8 mouse cellular contexts compared by ENCODE assay signal in the genomic region with DNA sequence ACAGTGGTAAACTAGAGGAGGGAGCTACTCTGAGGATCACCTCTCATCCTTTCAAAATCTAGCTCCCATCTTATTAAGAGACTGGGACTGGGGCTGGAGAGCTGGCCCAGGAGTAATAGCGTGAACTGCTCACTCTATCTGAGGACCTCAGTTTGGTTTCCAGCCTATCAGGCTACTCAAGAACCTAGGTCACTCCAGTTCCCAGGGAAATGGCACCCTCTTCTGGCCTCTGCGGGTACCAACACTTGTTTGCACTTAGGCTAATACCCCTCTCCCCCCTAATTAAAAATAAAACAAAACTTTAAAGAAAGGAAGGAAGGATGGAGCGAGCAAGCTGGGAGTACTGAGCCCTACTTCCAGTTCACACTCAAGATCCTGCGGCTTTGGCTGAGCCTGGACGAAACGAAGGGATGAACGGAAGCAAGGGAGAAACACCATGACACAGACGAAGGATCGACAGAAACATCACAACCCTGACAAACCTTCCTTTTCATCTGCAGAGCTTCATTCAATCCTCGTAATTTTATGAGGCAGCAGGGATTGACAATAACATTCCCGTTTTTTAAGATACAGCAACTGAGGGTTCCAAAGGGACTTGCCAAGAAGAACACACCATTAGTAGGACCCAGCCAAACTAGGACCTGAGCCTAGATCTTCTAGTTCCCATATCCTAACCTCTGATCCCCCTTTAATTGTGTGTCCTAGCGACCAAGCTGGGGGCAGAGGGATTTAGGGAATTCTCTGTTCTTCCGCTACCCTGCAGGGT. TPM values are rescaled to one million over a fixed set of nuclear protein-coding genes. Genes with fewer than 3 reads are reported as not detected.
DNase-seq lines count a peak whose midpoint lies in the region; ATAC-seq and TF ChIP-seq lines count a peak whose summit lies in the region.

No protein-coding gene starts in this region.

- peak overlapping the region; percentile 17; the same call in 1 of the 2 replicates for H3K4me3 ChIP-seq in thymus, adult 2 months (ENCODE audit: control insufficient read depth, insufficient read depth, low read length)
- H3K4me3 ChIP-seq in midbrain, postnatal 0 days (ENCODE audit: low read depth, low read length): peak overlapping the region; percentile 61

- peaks cover 44% of the 10 kb centered on the region for H3K36me3 ChIP-seq in thymus, adult 2 months (ENCODE audit: control insufficient read depth, insufficient read depth, low read length)
- H3K36me3 ChIP-seq in midbrain, postnatal 0 days (ENCODE audit: insufficient read depth, low read length): peaks cover 40% of the 10 kb centered on the region

- no peak for ATAC-seq in CD4-positive, CD25-positive, alpha-beta regulatory T cell, adult 4 months
- ATAC-seq in midbrain, postnatal 0 days (ENCODE audit: low FRiP score): no peak
- no peak for ATAC-seq in monocyte, adult 5-6 weeks (replicated peaks; ENCODE audit: insufficient number of reproducible peaks, low FRiP score, low TSS enrichment, poor library complexity, severe bottlenecking)

- WGBS in thymus, adult 2 months: 92% methylated on average over 13 of the region's 13 CpGs
- 59% methylated on average over 13 of the region's 13 CpGs for WGBS in midbrain, postnatal 0 days

- H3K9ac ChIP-seq in midbrain, postnatal 0 days (replicated peaks; ENCODE audit: low read length, poor library complexity, severe bottlenecking): 0 out of 2 replicates have a peak overlapping the region, but pooled peaks have one; percentile 74

- H3K4me2 ChIP-seq in midbrain, postnatal 0 days (ENCODE audit: low read depth, low read length, poor library complexity, severe bottlenecking): peak overlapping the region; percentile 94

- no peaks in the 10 kb centered on the region; the same call in 1 of the 2 replicates for H3K27me3 ChIP-seq in thymus, adult 2 months (ENCODE audit: control insufficient read depth, insufficient read depth, low read length)
- no peaks in the 10 kb centered on the region for H3K27me3 ChIP-seq in midbrain, postnatal 0 days (ENCODE audit: insufficient read depth, low read length)

- TF ChIP-seq CTCF in thymus, adult 2 months (IDR thresholded peaks at IDR 0.05; ENCODE audit: borderline replicate concordance, control insufficient read depth, extremely low read depth, insufficient read depth, low read length, poor library complexity): no peak
- TF ChIP-seq CTCF in midbrain, postnatal 0 days (IDR thresholded peaks at IDR 0.05): peak; percentile 57

- peaks cover 30% of the 10 kb centered on the region for H3K4me1 ChIP-seq in thymus, adult 2 months (replicated peaks; ENCODE audit: control insufficient read depth, insufficient read depth, low read length)
- peaks cover 37% of the 10 kb centered on the region for H3K4me1 ChIP-seq in midbrain, postnatal 0 days (ENCODE audit: insufficient read depth, low read length)

- peak overlapping the region; percentile 44; the same call in 1 of the 2 replicates for H3K27ac ChIP-seq in thymus, adult 2 months (ENCODE audit: control insufficient read depth, insufficient read depth, low read length)
- H3K27ac ChIP-seq in midbrain, postnatal 0 days (ENCODE audit: low read depth, low read length): no peak overlapping the region; the same call in 1 of the 2 replicates

- no peak for TF ChIP-seq POLR2A in thymus, adult 2 months (IDR thresholded peaks at IDR 0.05; ENCODE audit: control insufficient read depth, extremely low read depth, insufficient read depth, low read length, poor library complexity)

- DNase-seq in CD4-positive, CD25-positive, alpha-beta regulatory T cell, adult 2 months (ENCODE audit: low read depth, low spot score): peak; percentile 47
- DNase-seq in thymus, adult 2 months: peak; percentile 45
- DNase-seq in thymus, postnatal 0 days (ENCODE audit: low spot score): no peak
- DNase-seq in kidney, postnatal 4 days: peak; percentile 47 to 60
- DNase-seq in midbrain, postnatal 0 days (ENCODE audit: low spot score): peak; percentile 33
- no peak for DNase-seq in urinary bladder, adult 2 months (ENCODE audit: low spot score)

- H3K9me3 ChIP-seq in midbrain, postnatal 0 days (ENCODE audit: low read length): no peaks in the 10 kb centered on the region

RNA-seq across cellular contexts. Expression of gene Pprc1, which starts 8.0 kb away (rescaled TPM):
- polyA plus RNA-seq in CD4-positive, CD25-positive, alpha-beta regulatory T cell, adult 4 months (2017; shearing (Covaris generic)): 10 to 100 TPM; 20.3 to 20.4 TPM
- polyA plus RNA-seq in thymus, adult 2 months (2012; rRNA removed): 42.8 and 44.1 TPM in 2 replicates
- polyA plus RNA-seq in thymus, postnatal 0 days (2015; fragmentation: Nextera tagmentation; extraction: Ambion mirVana): 11.6 and 12.8 TPM in 2 replicates
- 9.9 and 10.4 TPM in 2 replicates for total RNA-seq in midbrain, postnatal 0 days (2014; rRNA removed)
- polyA plus RNA-seq in midbrain, postnatal 0 days (2015; fragmentation: Nextera tagmentation; extraction: Ambion mirVana): 8.8 and 9.8 TPM in 2 replicates
- 15.4 and 17.9 TPM in 2 replicates for polyA plus RNA-seq in urinary bladder, adult 2 months (2012; rRNA removed)
- 4.4 to 21.4 TPM (median 6.6 TPM) in 3 replicates for total RNA-seq in monocyte, adult 5-6 weeks (2017)

RNA-seq across cellular contexts. Expression of gene Ldb1, which starts 8.4 kb away (rescaled TPM):
- 10 to 100 TPM; 43.6 to 47.2 TPM for polyA plus RNA-seq in CD4-positive, CD25-positive, alpha-beta regulatory T cell, adult 4 months (2017; shearing (Covaris generic))
- polyA plus RNA-seq in thymus, adult 2 months (2012; rRNA removed): 699 and 772 TPM in 2 replicates
- 140 and 157 TPM in 2 replicates for polyA plus RNA-seq in thymus, postnatal 0 days (2015; fragmentation: Nextera tagmentation; extraction: Ambion mirVana)
- 121 and 139 TPM in 2 replicates for total RNA-seq in midbrain, postnatal 0 days (2014; rRNA removed)
- polyA plus RNA-seq in midbrain, postnatal 0 days (2015; fragmentation: Nextera tagmentation; extraction: Ambion mirVana): 83.7 and 84.5 TPM in 2 replicates
- polyA plus RNA-seq in urinary bladder, adult 2 months (2012; rRNA removed): 222 and 238 TPM in 2 replicates
- 90.1 to 143 TPM (median 108 TPM) in 3 replicates for total RNA-seq in monocyte, adult 5-6 weeks (2017)

RNA-seq across cellular contexts. Expression of gene Hps6, which starts 33.4 kb away (rescaled TPM):
- 1 to 10 TPM; 2.6 to 4.7 TPM for polyA plus RNA-seq in CD4-positive, CD25-positive, alpha-beta regulatory T cell, adult 4 months (2017; shearing (Covaris generic))
- polyA plus RNA-seq in thymus, adult 2 months (2012; rRNA removed): 9.4 and 11.9 TPM in 2 replicates
- 7.5 and 8.0 TPM in 2 replicates for polyA plus RNA-seq in thymus, postnatal 0 days (2015; fragmentation: Nextera tagmentation; extraction: Ambion mirVana)
- total RNA-seq in midbrain, postnatal 0 days (2014; rRNA removed): 8.9 and 9.4 TPM in 2 replicates
- 3.9 and 4.6 TPM in 2 replicates for polyA plus RNA-seq in midbrain, postnatal 0 days (2015; fragmentation: Nextera tagmentation; extraction: Ambion mirVana)
- 6.6 and 6.7 TPM in 2 replicates for polyA plus RNA-seq in urinary bladder, adult 2 months (2012; rRNA removed)
- 4.3 to 14.7 TPM (median 6.0 TPM) in 3 replicates for total RNA-seq in monocyte, adult 5-6 weeks (2017)

RNA-seq across cellular contexts. Expression of gene Armh3, which starts 38.4 kb away (rescaled TPM):
- polyA plus RNA-seq in CD4-positive, CD25-positive, alpha-beta regulatory T cell, adult 4 months (2017; shearing (Covaris generic)): 10 to 100 TPM in 1 of 2 experiments, 1 to 10 TPM in 1; 9.1 to 12.8 TPM
- 10.9 and 11.2 TPM in 2 replicates for polyA plus RNA-seq in thymus, adult 2 months (2012; rRNA removed)
- 10.4 and 10.7 TPM in 2 replicates for polyA plus RNA-seq in thymus, postnatal 0 days (2015; fragmentation: Nextera tagmentation; extraction: Ambion mirVana)
- 17.4 and 18.9 TPM in 2 replicates for total RNA-seq in midbrain, postnatal 0 days (2014; rRNA removed)
- polyA plus RNA-seq in midbrain, postnatal 0 days (2015; fragmentation: Nextera tagmentation; extraction: Ambion mirVana): 18.1 and 20.1 TPM in 2 replicates
- 11.1 and 12.6 TPM in 2 replicates for polyA plus RNA-seq in urinary bladder, adult 2 months (2012; rRNA removed)
- total RNA-seq in monocyte, adult 5-6 weeks (2017): 7.5 to 16.0 TPM (median 11.5 TPM) in 3 replicates

RNA-seq across cellular contexts. Expression of gene Nolc1, which starts 39.0 kb away (rescaled TPM):
- polyA plus RNA-seq in CD4-positive, CD25-positive, alpha-beta regulatory T cell, adult 4 months (2017; shearing (Covaris generic)): 10 to 100 TPM; 67.5 to 86.6 TPM
- polyA plus RNA-seq in thymus, adult 2 months (2012; rRNA removed): 19.5 and 23.3 TPM in 2 replicates
- polyA plus RNA-seq in thymus, postnatal 0 days (2015; fragmentation: Nextera tagmentation; extraction: Ambion mirVana): 90.2 and 102 TPM in 2 replicates
- 26.0 and 35.5 TPM in 2 replicates for total RNA-seq in midbrain, postnatal 0 days (2014; rRNA removed)
- 55.7 and 63.5 TPM in 2 replicates for polyA plus RNA-seq in midbrain, postnatal 0 days (2015; fragmentation: Nextera tagmentation; extraction: Ambion mirVana)
- 27.7 and 30.1 TPM in 2 replicates for polyA plus RNA-seq in urinary bladder, adult 2 months (2012; rRNA removed)
- 30.2 to 54.5 TPM (median 30.5 TPM) in 3 replicates for total RNA-seq in monocyte, adult 5-6 weeks (2017)

Comparison
In these comparisons a context has a peak if more than half of its experiments do, and no peak if none do; other contexts are left out.
1. DNase-seq: peak in CD4-positive, CD25-positive, alpha-beta regulatory T cell, adult 2 months (single experiment), thymus, adult 2 months (single experiment), kidney, postnatal 4 days (2 of 2) and midbrain, postnatal 0 days (single experiment); none in thymus, postnatal 0 days (single experiment) and urinary bladder, adult 2 months (single experiment).